In genomic region chr5:149247047-149247904, GRCm38 (mm10) we compare ENCODE assay signal across 8 mouse cellular contexts. TPM values are rescaled to one million over a fixed set of nuclear protein-coding genes. Genes with fewer than 3 reads are reported as not detected.
DNase-seq lines count a peak whose midpoint lies in the region; ATAC-seq and TF ChIP-seq lines count a peak whose summit lies in the region.

No protein-coding gene starts in this region.

- intact Hi-C loops in heart, postnatal 14 days (cut with DNase I) = no loop called here

- peak overlapping the region; percentile 6 for H3K4me3 ChIP-seq in lung, adult 2 months (replicated peaks; ENCODE audit: extremely low read depth, low read depth, low read length)
- no peak overlapping the region for H3K4me3 ChIP-seq in macrophage (ENCODE audit: inconsistent target)

- H3K27ac ChIP-seq in macrophage = peak overlapping the region; percentile 91

- 14% methylated on average over 20 of the region's 20 CpGs for WGBS in lung, adult 2 months
- WGBS in macrophage (ENCODE audit: missing documents) = 15% methylated on average over 20 of the region's 20 CpGs

- peaks cover 3% of the 10 kb centered on the region for H3K4me1 ChIP-seq in lung, adult 2 months (ENCODE audit: control insufficient read depth, insufficient read depth, low read length)

- H3K79me2 ChIP-seq in macrophage (ENCODE audit: inconsistent target) = no peaks in the 10 kb centered on the region

- TF ChIP-seq POLR2A in lung, adult 2 months (IDR thresholded peaks at IDR 0.05; ENCODE audit: borderline replicate concordance, extremely low read depth, low read depth, low read length) = no peak

- TF ChIP-seq CTCF in lung, adult 2 months (IDR thresholded peaks at IDR 0.05; ENCODE audit: insufficient read depth, low read length) = no peak

- H3K36me3 ChIP-seq in macrophage (ENCODE audit: inconsistent target) = no peaks in the 10 kb centered on the region

- DNase-seq in lung, adult 2 months = peak; percentile 7
- no peak for DNase-seq in lung, postnatal 14 days
- peak; percentile 14 to 35 for DNase-seq in heart, postnatal 14 days
- DNase-seq in kidney, postnatal 25 days = no peak
- no peak for DNase-seq in right cerebral cortex, postnatal 25 days
- DNase-seq in layer of hippocampus, postnatal 14 days (ENCODE audit: low spot score in 2 of 2) = no peak

- 0 out of 2 replicates have a peak, but pooled peaks have one; percentile 8 for ATAC-seq in common myeloid progenitor, adult 5-6 weeks (replicated peaks; ENCODE audit: low read depth, poor library complexity, severe bottlenecking)

RNA-seq across cellular contexts. Expression of gene Alox5ap, which starts 17.3 kb away (rescaled TPM):
- 65.9 and 104 TPM in 2 replicates for polyA plus RNA-seq in lung, adult 2 months (2012; rRNA removed)
- total RNA-seq in common myeloid progenitor, adult 5-6 weeks (2017) = 156 and 205 TPM in 2 replicates
- 10 to 100 TPM; 13.2 to 16.8 TPM for total RNA-seq in heart, postnatal 14 days (2021)
- total RNA-seq in macrophage (2018; cell fraction: chromatin; rRNA removed) = 10 to 100 TPM in 16 of 26 experiments, 1 to 10 TPM in 10; 4.4 to 52.1 (median 15.2) TPM
- 100 to 1,000 TPM; 333 to 529 (median 422) TPM for total RNA-seq in macrophage (2018; cell fraction: cytosol; rRNA removed)
- 100 to 1,000 TPM in 22 of 26 experiments, 10 to 100 TPM in 4; 44.0 to 323 (median 142) TPM for total RNA-seq in macrophage (2018; cell fraction: nucleus; rRNA removed)
- polyA plus RNA-seq in macrophage (2018) = 206 to 517 TPM (median 414 TPM) in 3 replicates
- total RNA-seq in layer of hippocampus, postnatal 14 days (2021) = 1 to 10 TPM; 7.6 to 7.9 TPM

Comparison
In these comparisons a context has a peak if more than half of its experiments do, and no peak if none do; other contexts are left out.
1. DNase-seq: peak in lung, adult 2 months (single experiment) and heart, postnatal 14 days (2 of 2); none in lung, postnatal 14 days (single experiment), kidney, postnatal 25 days (0 of 2), right cerebral cortex, postnatal 25 days (single experiment) and layer of hippocampus, postnatal 14 days (0 of 2).